Mouse (Mus musculus) intestine, embryonic 16.5 days (tissue): ENCODE measurements at regions not wholly inside any gene's neighbourhood (a gene's known extent, or its start where the extent isn't known, plus 50 kb on each side); places are given as distances from the start of the nearest gene placed in this dataset.

Experiments
- ATAC-seq: fragments of 200-750 bp; cut with Nextera tagmentation; 2 replicates; pipeline ENCODE4 v1.8.0; 2017; ENCODE audit warnings: moderate TSS enrichment, moderate library complexity
- H3K27ac ChIP-seq: fragments of 300-500 bp; sonication (generic); 2 replicates; pipeline ENCODE4 v1.5.1; 2014; ENCODE audit warnings: mild to moderate bottlenecking, low read length
- H3K27me3 ChIP-seq: fragments of 300-500 bp; sonication (generic); replicated peaks from 2 replicates; pipeline ENCODE4 v1.6.1; 2014; ENCODE audit warnings: low read length, control low read depth, mixed read lengths; ENCODE audit not compliant: control insufficient read depth, insufficient read depth
- H3K36me3 ChIP-seq: fragments of 300-500 bp; sonication (generic); 2 replicates; pipeline ENCODE4 v1.6.1; 2014; ENCODE audit warnings: low read length, control low read depth; ENCODE audit not compliant: control insufficient read depth, insufficient read depth
- H3K4me1 ChIP-seq: fragments of 300-500 bp; sonication (generic); 2 replicates; pipeline ENCODE4 v1.6.1; 2014; ENCODE audit warnings: low read length, control low read depth, mixed read lengths; ENCODE audit not compliant: control insufficient read depth, insufficient read depth
- H3K4me2 ChIP-seq: fragments of 300-500 bp; sonication (generic); 2 replicates; pipeline ENCODE4 v1.6.1; 2014; ENCODE audit warnings: low read depth, low read length, control low read depth
- H3K4me3 ChIP-seq: fragments of 300-500 bp; sonication (generic); 2 replicates; pipeline ENCODE4 v1.5.1; 2014; ENCODE audit warnings: mild to moderate bottlenecking, low read length
- H3K9ac ChIP-seq: fragments of 300-500 bp; sonication (generic); 2 replicates; pipeline ENCODE4 v1.6.1; 2014; ENCODE audit warnings: low read depth, low read length
- H3K9me3 ChIP-seq: fragments of 300-500 bp; sonication (generic); 2 replicates; pipeline ENCODE4 v1.6.1; 2016; ENCODE audit warnings: low read length, control low read depth; ENCODE audit not compliant: control insufficient read depth
- WGBS: fragments of 180-500 bp; shearing (Covaris S2); extraction: QIAGEN DNeasy Blood & Tissue Kit; methylation state at CpG from one replicate; pipeline ENCODE4 v1.1.7; 2014; 5-methylcytosine and 5-hydroxymethylcytosine counted together

- Histone ChIP-seq H3K4me2 (no peak overlapping the region), H3K36me3 (no peaks in the 10 kb centered on the region), H3K27me3 (no peaks in the 10 kb centered on the region), H3K4me1 (no peaks in the 10 kb centered on the region), H3K9ac (no peak overlapping the region), H3K4me3 (no peak overlapping the region), H3K27ac (no peak overlapping the region), H3K9me3 (no peaks in the 10 kb centered on the region)
- 52% methylated on average over 6 of the region's 6 CpGs for WGBS
- no peak for ATAC-seq
Observed at GRCm38 (mm10) chr15:88151199-88151598, 448.9 kb upstream of the Zdhhc25 start.

DNA sequence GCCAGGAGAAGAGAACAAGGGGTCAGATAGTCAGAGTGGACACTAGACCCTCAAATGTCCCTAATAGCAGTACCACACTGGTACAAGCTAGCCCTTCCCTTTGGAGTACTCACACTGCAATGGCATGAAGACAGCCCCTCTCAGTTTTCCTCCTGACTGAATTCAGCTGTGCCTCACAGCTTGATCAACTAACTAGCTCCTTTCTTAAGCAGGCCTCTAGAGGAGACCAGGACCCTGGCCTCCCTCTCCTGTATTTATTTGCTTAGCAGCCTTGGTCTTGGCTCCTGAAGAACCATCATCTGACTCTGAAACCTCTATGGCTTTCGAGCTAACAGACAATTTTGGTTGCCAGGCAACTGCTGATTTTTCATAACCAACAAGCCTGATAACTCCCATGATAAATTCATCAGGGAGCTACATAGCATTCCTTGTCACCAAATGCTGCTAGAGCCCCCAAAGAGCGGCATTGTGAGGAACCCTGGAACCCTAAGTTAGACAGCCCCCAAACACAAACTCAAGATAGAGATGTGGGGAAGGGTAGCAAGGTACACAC, 440.4 kb upstream of the Zdhhc25 start:
- Histone ChIP-seq H3K4me1 (no peaks in the 10 kb centered on the region), H3K27me3 (no peaks in the 10 kb centered on the region), H3K27ac (no peak overlapping the region), H3K4me3 (no peak overlapping the region), H3K9me3 (no peaks in the 10 kb centered on the region), H3K9ac (no peak overlapping the region), H3K36me3 (no peaks in the 10 kb centered on the region), H3K4me2 (no peak overlapping the region)
- ATAC-seq, result no peak
- WGBS, result 61% methylated on average over 2 of the region's 2 CpGs

DNA sequence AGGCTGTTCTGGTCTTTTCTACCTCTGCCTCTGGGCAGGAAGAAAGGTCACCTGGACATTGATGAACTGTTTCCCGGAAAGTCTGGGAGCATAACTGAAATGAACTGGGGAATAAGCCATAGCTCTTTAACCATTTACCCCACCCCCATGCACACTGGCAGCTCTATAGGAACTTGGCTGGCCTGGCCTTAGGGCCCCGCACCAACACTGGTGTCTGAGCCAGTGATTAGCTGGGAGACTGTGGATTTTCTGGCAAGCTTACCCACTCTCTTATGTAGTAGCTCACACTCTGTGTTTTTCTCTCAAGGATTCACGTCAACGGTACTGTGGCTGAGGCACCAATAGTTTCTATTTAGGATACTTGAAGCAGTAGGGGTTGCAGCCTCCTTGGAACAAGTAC, 439.8 kb upstream of the Zdhhc25 start:
- Histone ChIP-seq H3K4me1 (no peaks in the 10 kb centered on the region), H3K27ac (no peak overlapping the region), H3K4me3 (no peak overlapping the region), H3K9me3 (no peaks in the 10 kb centered on the region), H3K9ac (no peak overlapping the region), H3K36me3 (no peaks in the 10 kb centered on the region), H3K27me3 (no peaks in the 10 kb centered on the region), H3K4me2 (no peak overlapping the region)
- WGBS, result 85% methylated on average over 4 of the region's 4 CpGs
- no peak for ATAC-seq

GRCm38 (mm10) chr15:88163438-88163837, 436.7 kb upstream of the Zdhhc25 start:
- WGBS, result 74% methylated on average over 3 of the region's 3 CpGs

DNA sequence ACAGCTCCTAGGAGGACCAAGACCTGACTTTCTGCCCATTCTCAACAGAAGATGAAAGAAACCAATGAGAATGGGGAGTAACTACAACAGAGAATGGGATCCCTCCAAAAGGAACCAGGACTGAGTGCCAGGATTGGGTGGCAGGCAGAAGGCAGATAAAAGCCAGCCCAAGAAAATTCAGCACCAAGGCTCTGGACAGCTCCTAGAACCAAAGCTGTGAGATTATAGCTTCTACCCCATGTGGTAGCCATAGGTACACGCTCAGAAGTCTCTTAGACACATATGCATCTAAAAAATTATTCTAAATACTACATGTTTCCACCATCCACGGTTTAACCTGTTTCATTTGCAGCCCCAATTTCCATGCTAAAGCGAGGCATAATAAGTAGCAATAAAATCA, 425.8 kb upstream of the Zdhhc25 start:
- ATAC-seq, result no peak
- Histone ChIP-seq H3K4me2 (no peak overlapping the region), H3K27me3 (no peaks in the 10 kb centered on the region), H3K9ac (no peak overlapping the region), H3K9me3 (no peaks in the 10 kb centered on the region), H3K27ac (no peak overlapping the region), H3K36me3 (no peaks in the 10 kb centered on the region), H3K4me3 (no peak overlapping the region), H3K4me1 (no peaks in the 10 kb centered on the region)
- 35% methylated on average over 3 of the region's 3 CpGs for WGBS

More at GRCm38 (mm10) chr15:88163438-88163837, 436.7 kb upstream of the Zdhhc25 start:
- Histone ChIP-seq H3K27me3 (no peaks in the 10 kb centered on the region), H3K9ac (no peak overlapping the region), H3K9me3 (no peaks in the 10 kb centered on the region), H3K4me1 (no peaks in the 10 kb centered on the region), H3K4me3 (no peak overlapping the region), H3K36me3 (no peaks in the 10 kb centered on the region), H3K4me2 (no peak overlapping the region), H3K27ac (no peak overlapping the region)
- ATAC-seq, result no peak

GRCm38 (mm10) chr15:88175991-88176390, 424.1 kb upstream of the Zdhhc25 start:
- 67% methylated on average over 3 of the region's 3 CpGs for WGBS
- H3K4me2 ChIP-seq, result no peak overlapping the region

GRCm38 (mm10) chr15:88196539-88196938, 403.6 kb upstream of the Zdhhc25 start:
- Histone ChIP-seq H3K4me1 (no peaks in the 10 kb centered on the region), H3K27me3 (no peaks in the 10 kb centered on the region), H3K4me2 (no peak overlapping the region), H3K27ac (no peak overlapping the region), H3K9me3 (no peaks in the 10 kb centered on the region), H3K4me3 (no peak overlapping the region), H3K9ac (no peak overlapping the region), H3K36me3 (no peaks in the 10 kb centered on the region)
- WGBS, result 76% methylated on average over 2 of the region's 2 CpGs
- ATAC-seq, result no peak

More at GRCm38 (mm10) chr15:88175991-88176390, 424.1 kb upstream of the Zdhhc25 start:
- Histone ChIP-seq H3K4me3 (no peak overlapping the region), H3K9me3 (no peaks in the 10 kb centered on the region), H3K27me3 (no peaks in the 10 kb centered on the region), H3K27ac (no peak overlapping the region), H3K36me3 (no peaks in the 10 kb centered on the region), H3K4me1 (no peaks in the 10 kb centered on the region), H3K9ac (no peak overlapping the region)
- no peak for ATAC-seq

GRCm38 (mm10) chr15:88202736-88203135, 397.4 kb upstream of the Zdhhc25 start:
- Histone ChIP-seq H3K27ac (no peak overlapping the region), H3K9me3 (no peaks in the 10 kb centered on the region), H3K4me3 (no peak overlapping the region), H3K4me2 (no peak overlapping the region), H3K36me3 (no peaks in the 10 kb centered on the region), H3K27me3 (no peaks in the 10 kb centered on the region), H3K4me1 (no peaks in the 10 kb centered on the region), H3K9ac (no peak overlapping the region)
- no peak for ATAC-seq
- WGBS, result 57% methylated on average over 3 of the region's 3 CpGs

DNA sequence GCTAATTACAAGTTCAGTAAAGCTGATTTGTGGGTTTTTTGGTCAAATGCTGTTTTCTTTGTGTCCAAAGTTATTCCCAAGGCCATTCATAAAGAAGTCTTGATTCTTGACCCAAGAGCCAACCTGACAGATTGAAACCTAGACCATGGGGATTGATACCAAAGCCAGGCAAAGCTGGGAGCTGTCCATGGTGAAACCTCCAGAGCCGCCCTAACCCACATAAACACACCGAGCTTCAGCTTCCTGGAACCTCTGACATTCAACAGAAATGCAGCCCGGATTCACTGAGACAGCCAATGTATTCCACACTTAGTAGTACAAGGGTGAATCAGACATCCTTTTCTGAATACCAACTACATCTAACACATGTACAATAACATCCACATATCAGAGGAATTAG, 386.7 kb upstream of the Zdhhc25 start:
- H3K27ac ChIP-seq, result no peak overlapping the region
- 29% methylated on average over 3 of the region's 3 CpGs for WGBS
- H3K4me2 ChIP-seq, result no peak overlapping the region
- H3K9ac ChIP-seq, result no peak overlapping the region
- no peaks in the 10 kb centered on the region for H3K27me3 ChIP-seq
- H3K4me1 ChIP-seq, result no peaks in the 10 kb centered on the region
- peaks cover 3% of the 10 kb centered on the region; the same call in 1 of the 2 replicates for H3K9me3 ChIP-seq
- H3K36me3 ChIP-seq, result no peaks in the 10 kb centered on the region
- no peak for ATAC-seq
- no peak overlapping the region for H3K4me3 ChIP-seq

GRCm38 (mm10) chr15:88214286-88214685, 385.8 kb upstream of the Zdhhc25 start:
- Histone ChIP-seq H3K4me3 (no peak overlapping the region), H3K9ac (no peak overlapping the region), H3K4me2 (no peak overlapping the region), H3K27me3 (no peaks in the 10 kb centered on the region), H3K9me3 (peaks cover 3% of the 10 kb centered on the region; the same call in 1 of the 2 replicates), H3K36me3 (no peaks in the 10 kb centered on the region), H3K27ac (no peak overlapping the region), H3K4me1 (no peaks in the 10 kb centered on the region)
- 55% methylated on average over 4 of the region's 4 CpGs for WGBS
- no peak for ATAC-seq
